Mouse (Mus musculus) thymus, postnatal 25 days (tissue): ENCODE measurements around the gene Nphp4.
"Not testable (repeated sequence)": the region's sequence is repeated elsewhere in the genome, so short reads cannot be mapped to it uniquely, and the experiment has no call there.

Experiments used
- DNase-seq: peaks from one replicate; pipeline ENCODE4 v3.0.0; 2022

The Nphp4 gene

GRCm38 (mm10) chr4:152480426-152480825, 3.9 kb downstream of the Nphp4 start:
- no peak for DNase-seq

GRCm38 (mm10) chr4:152488046-152488445, 11.5 kb downstream of the Nphp4 start:
- DNase-seq: no peak

GRCm38 (mm10) chr4:152490311-152490710, 13.8 kb downstream of the Nphp4 start:
- no peak for DNase-seq

GRCm38 (mm10) chr4:152491250-152491899, 14.9 kb downstream of the Nphp4 start:
- peak; percentile 87 for DNase-seq

- DNase-seq: no peak
Observed at GRCm38 (mm10) chr4:152494360-152494879, 17.9 kb downstream of the Nphp4 start.

GRCm38 (mm10) chr4:152512221-152512925, 35.9 kb downstream of the Nphp4 start:
- no peak for DNase-seq

- DNase-seq: no peak
Observed at GRCm38 (mm10) chr4:152514884-152515283, 38.4 kb downstream of the Nphp4 start.

GRCm38 (mm10) chr4:152519106-152519505, 42.6 kb downstream of the Nphp4 start:
- no peak for DNase-seq

- DNase-seq: peak; percentile 61
Observed at GRCm38 (mm10) chr4:152520083-152520482, 43.6 kb downstream of the Nphp4 start.

- no peak for DNase-seq
Observed at GRCm38 (mm10) chr4:152532872-152533271, 56.4 kb downstream of the Nphp4 start.

GRCm38 (mm10) chr4:152539756-152540155, 63.2 kb downstream of the Nphp4 start:
- DNase-seq: no peak

- DNase-seq: no peak
Observed at GRCm38 (mm10) chr4:152541172-152541571, 64.7 kb downstream of the Nphp4 start.

GRCm38 (mm10) chr4:152542447-152542846, 65.9 kb downstream of the Nphp4 start:
- DNase-seq: no peak

GRCm38 (mm10) chr4:152546481-152546880, 70.0 kb downstream of the Nphp4 start:
- DNase-seq: no peak

GRCm38 (mm10) chr4:152547886-152548663, 71.6 kb downstream of the Nphp4 start:
- no peak for DNase-seq

- DNase-seq: no peak
Observed at GRCm38 (mm10) chr4:152549507-152550202, 73.1 kb downstream of the Nphp4 start.

GRCm38 (mm10) chr4:152550203-152550549, 73.7 kb downstream of the Nphp4 start:
- DNase-seq: no peak

GRCm38 (mm10) chr4:152553582-152554285, 77.2 kb downstream of the Nphp4 start:
- DNase-seq: no peak

GRCm38 (mm10) chr4:152554421-152554820, 77.9 kb downstream of the Nphp4 start:
- DNase-seq: no peak

GRCm38 (mm10) chr4:152555806-152556205, 79.3 kb downstream of the Nphp4 start:
- not testable (repeated sequence) for DNase-seq

GRCm38 (mm10) chr4:152558246-152558645, 81.7 kb downstream of the Nphp4 start:
- DNase-seq: no peak

- DNase-seq: no peak
Observed at GRCm38 (mm10) chr4:152568006-152568405, 91.5 kb downstream of the Nphp4 start.
